Mouse (Mus musculus): ENCODE results near the gene Adamts14. TPM values are rescaled to one million over a fixed set of nuclear protein-coding genes. Genes with fewer than 3 reads are reported as not detected.
A peak's percentile ranks its signal among the peaks of the same experiment; 100 is the strongest.

Adamts14 gene
- polyA plus RNA-seq, 1 experiment from 2014 or later: 0.48 TPM

DNA sequence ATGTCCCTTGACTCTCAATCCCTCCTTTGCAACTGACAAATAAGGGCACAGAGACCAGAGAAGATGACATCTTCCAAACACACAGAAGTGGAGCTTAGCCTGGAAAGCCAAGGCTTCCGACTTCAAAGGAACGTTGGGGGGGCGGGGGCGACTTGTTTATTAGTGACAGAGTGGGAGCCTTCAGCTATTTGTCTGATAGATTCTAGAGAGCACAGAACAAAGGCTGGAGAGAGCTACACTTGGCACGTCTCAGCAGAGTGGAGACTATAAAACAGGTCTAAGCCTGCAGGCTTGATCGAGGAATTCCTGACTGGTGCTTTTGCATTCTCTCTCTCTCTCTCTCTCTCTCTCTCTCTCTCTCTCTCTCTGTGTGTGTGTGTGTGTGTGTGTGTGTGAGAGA, 122.6 kb downstream of the Adamts14 start:
- no peaks in the 10 kb centered on the region for H3K9me3 ChIP-seq
- H3K27me3 ChIP-seq: no peaks in the 10 kb centered on the region
- H3K36me3 ChIP-seq: no peaks in the 10 kb centered on the region
- peaks cover 2% of the 10 kb centered on the region; the same call in 1 of the 2 replicates for H3K4me1 ChIP-seq
- WGBS: 54% methylated on average over 6 of the region's 6 CpGs
- no peak overlapping the region for H3K4me3 ChIP-seq
- no peak for ATAC-seq (ENCODE audit: low FRiP score, low read depth)
- no peak overlapping the region for H3K27ac ChIP-seq (replicated peaks)
- H3K4me2 ChIP-seq (replicated peaks): no peak overlapping the region
- no peak overlapping the region for H3K9ac ChIP-seq (replicated peaks)

GRCm38 (mm10) chr10:61149476-61149875, 123.8 kb downstream of the Adamts14 start:
- H3K9ac ChIP-seq (replicated peaks): no peak overlapping the region
- ATAC-seq (ENCODE audit: low FRiP score, low read depth): no peak
- H3K4me1 ChIP-seq: peaks cover 5% of the 10 kb centered on the region; the same call in 1 of the 2 replicates
- no peaks in the 10 kb centered on the region for H3K27me3 ChIP-seq
- WGBS: 86% methylated on average over 3 of the region's 3 CpGs
- no peak overlapping the region for H3K4me2 ChIP-seq (replicated peaks)
- no peaks in the 10 kb centered on the region for H3K9me3 ChIP-seq
- no peak overlapping the region for H3K27ac ChIP-seq (replicated peaks)
- H3K4me3 ChIP-seq: no peak overlapping the region
- no peaks in the 10 kb centered on the region for H3K36me3 ChIP-seq

DNA sequence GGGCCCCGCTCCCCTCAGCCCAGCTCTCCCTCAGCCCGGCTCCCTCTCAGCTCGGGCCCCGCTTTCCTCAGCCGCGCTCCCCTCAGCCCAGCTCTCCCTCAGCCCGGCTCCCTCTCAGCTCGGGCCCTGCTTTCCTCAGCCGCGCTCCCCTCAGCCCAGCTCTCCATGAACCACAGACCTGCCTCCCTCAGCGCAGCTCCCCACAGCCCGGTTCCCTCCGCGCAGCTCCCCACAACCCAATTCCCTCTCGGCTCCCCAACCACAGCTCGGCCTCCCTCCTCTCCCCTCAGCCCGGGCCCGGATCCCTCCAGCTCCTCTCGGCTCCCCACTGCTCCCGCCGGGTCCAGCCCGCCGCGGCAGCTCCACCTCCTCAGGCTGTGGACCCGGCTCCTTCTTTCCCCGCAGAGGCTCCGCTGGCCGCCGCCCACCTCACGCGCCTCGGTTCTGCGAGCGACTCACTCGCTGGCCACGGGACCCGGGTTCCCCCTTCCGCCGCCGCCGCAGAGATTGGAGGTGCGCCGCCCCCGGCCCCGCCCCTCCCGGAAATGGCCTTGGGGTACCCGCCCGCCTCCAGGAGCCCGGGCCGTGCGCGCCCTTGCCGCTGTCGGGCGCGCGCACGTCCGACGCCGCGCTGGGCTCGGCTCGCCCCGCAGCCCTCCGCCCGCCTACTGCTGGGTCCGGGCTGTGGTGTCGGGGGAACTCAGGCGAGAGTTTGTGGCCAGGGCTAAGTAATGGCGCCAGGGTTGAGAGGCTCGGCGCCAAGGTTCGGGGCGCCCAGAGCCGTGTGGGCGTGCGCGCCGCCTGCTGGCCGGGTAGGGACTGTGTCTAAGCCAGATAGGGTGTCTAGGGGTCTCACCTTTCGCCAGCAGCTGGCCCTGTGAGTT, 125.8 kb downstream of the Adamts14 start, which contains the start of gene Sgpl1:
Sgpl1 (minus strand) TSS at position 547 of the 884 bp plus-strand sequence.
- Histone ChIP-seq H3K9ac (replicated peaks) (peak within 1 kb of the TSS; percentile 91), H3K27ac (replicated peaks) (peak within 1 kb of the TSS; percentile 96), H3K9me3 (no peaks in the 10 kb centered on the region), H3K4me2 (replicated peaks) (peak within 1 kb of the TSS; percentile 96), H3K27me3 (no peaks in the 10 kb centered on the region), H3K36me3 (no peaks in the 10 kb centered on the region), H3K4me3 (peak within 1 kb of the TSS; percentile 73), H3K4me1 (peaks cover 5% of the 10 kb centered on the region; the same call in 1 of the 2 replicates)
- under 1% methylated on average over 80 of the region's 82 CpGs for WGBS
- ATAC-seq (ENCODE audit: low FRiP score, low read depth): peak; percentile 86

Other genes starting within 250 kb of the Adamts14 start
- 27.3 and 28.4 TPM in 2 replicates for gene Pcbd1, start 184.1 kb downstream of the Adamts14 start, polyA plus RNA-seq (2016; fragmentation: Nextera tagmentation; extraction: Ambion mirVana)
- 78.1 and 81.6 TPM in 2 replicates for gene Sgpl1, start 125.7 kb downstream of the Adamts14 start, polyA plus RNA-seq (2016; fragmentation: Nextera tagmentation; extraction: Ambion mirVana)
- gene Tbata, start 101.5 kb downstream of the Adamts14 start, polyA plus RNA-seq (2016; fragmentation: Nextera tagmentation; extraction: Ambion mirVana): not detected in 2 replicates
- not detected in 2 replicates for gene Prf1, start 24.4 kb upstream of the Adamts14 start, polyA plus RNA-seq (2016; fragmentation: Nextera tagmentation; extraction: Ambion mirVana)
- gene Pald1, start 110.1 kb upstream of the Adamts14 start, polyA plus RNA-seq (2016; fragmentation: Nextera tagmentation; extraction: Ambion mirVana): 24.7 and 25.3 TPM in 2 replicates
- not detected in 2 replicates for gene Nodal, start 144.5 kb upstream of the Adamts14 start, polyA plus RNA-seq (2016; fragmentation: Nextera tagmentation; extraction: Ambion mirVana)
- 78.9 and 79.2 TPM in 2 replicates for gene Eif4ebp2, start 179.2 kb upstream of the Adamts14 start, polyA plus RNA-seq (2016; fragmentation: Nextera tagmentation; extraction: Ambion mirVana)
- gene Lrrc20, start 202.4 kb upstream of the Adamts14 start, polyA plus RNA-seq (2016; fragmentation: Nextera tagmentation; extraction: Ambion mirVana): 13.7 and 14.3 TPM in 2 replicates